Mouse (Mus musculus): ENCODE data around the gene Skp1a. TPM values are rescaled to one million over a fixed set of nuclear protein-coding genes. Genes with fewer than 3 reads are reported as not detected.

Skp1a gene
- polyA plus RNA-seq, 1 experiment from 2014 or later: 739 TPM

DNA sequence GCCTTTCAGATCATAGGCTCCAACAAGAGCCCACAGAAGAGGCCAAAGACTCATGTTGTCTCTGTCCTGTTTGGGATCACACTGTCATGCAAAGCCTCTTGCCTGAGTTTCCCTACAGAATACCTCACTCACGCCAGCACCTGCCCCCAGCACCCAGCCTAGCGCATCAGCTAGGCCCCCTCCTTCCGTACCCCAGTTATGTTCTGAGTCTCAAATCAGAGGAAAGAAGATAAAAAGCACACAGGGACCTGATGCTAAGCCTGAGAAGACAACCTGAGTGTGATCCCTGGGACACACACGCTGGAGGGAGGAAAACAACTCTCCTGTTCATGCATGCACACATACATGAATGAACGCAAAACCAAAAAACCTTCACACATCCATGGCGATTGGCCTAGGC lies 47.2 kb downstream of the Skp1a start:
- Histone ChIP-seq H3K9me3 (ENCODE audit: control insufficient read depth, low read length) (no peaks in the 10 kb centered on the region), H3K4me3 (ENCODE audit: low read depth, low read length) (no peak overlapping the region), H3K36me3 (ENCODE audit: control insufficient read depth, insufficient read depth, low read length) (no peaks in the 10 kb centered on the region), H3K9ac (ENCODE audit: low read depth, low read length) (no peak overlapping the region), H3K27me3 (replicated peaks; ENCODE audit: control insufficient read depth, insufficient read depth, low read length) (peaks cover 20% of the 10 kb centered on the region), H3K4me1 (ENCODE audit: control insufficient read depth, insufficient read depth, low read length) (peaks cover 7% of the 10 kb centered on the region), H3K27ac (replicated peaks; ENCODE audit: low read depth, low read length) (no peak overlapping the region), H3K4me2 (ENCODE audit: low read depth, low read length) (no peak overlapping the region)
- 88% methylated on average over 6 of the region's 6 CpGs for WGBS
- DNase-seq (ENCODE audit: low spot score) (no peak), ATAC-seq (ENCODE audit: low read depth) (no peak)

DNA sequence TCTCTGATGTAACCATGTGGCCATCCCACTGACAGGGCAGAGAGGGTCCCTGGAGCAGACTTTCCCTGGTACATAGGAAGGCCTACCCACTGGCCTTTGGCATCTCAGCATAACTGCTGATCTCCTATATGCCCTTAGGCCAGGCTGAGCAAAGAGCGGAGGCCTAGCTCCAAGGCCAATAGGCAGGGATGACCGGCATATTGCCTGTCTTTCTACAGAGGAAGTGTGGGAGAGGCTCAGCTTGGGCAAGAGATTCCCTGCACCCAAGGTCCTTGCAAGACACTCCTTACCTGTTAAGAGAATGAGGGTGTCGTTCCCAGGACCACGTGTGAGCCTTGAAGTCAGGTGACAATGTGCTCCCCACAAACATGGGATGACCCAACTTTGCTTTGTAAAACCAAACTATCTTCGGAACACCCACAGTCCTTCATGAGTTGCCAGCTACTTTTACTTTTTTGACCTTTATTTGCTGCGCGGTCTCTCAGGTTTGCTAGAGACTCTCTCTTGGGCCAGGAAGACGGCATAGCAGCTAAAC lies 47.9 kb downstream of the Skp1a start:
- no peak overlapping the region for H3K4me3 ChIP-seq (ENCODE audit: low read depth, low read length)
- H3K9ac ChIP-seq (ENCODE audit: low read depth, low read length): no peak overlapping the region
- ATAC-seq (ENCODE audit: low read depth) (no peak), DNase-seq (ENCODE audit: low spot score) (no peak)
- H3K9me3 ChIP-seq (ENCODE audit: control insufficient read depth, low read length): no peaks in the 10 kb centered on the region
- WGBS: 94% methylated on average over 8 of the region's 8 CpGs
- H3K4me1 ChIP-seq (ENCODE audit: control insufficient read depth, insufficient read depth, low read length): peaks cover 14% of the 10 kb centered on the region
- H3K4me2 ChIP-seq (ENCODE audit: low read depth, low read length): no peak overlapping the region
- no peak overlapping the region for H3K27ac ChIP-seq (replicated peaks; ENCODE audit: low read depth, low read length)
- no peaks in the 10 kb centered on the region for H3K36me3 ChIP-seq (ENCODE audit: control insufficient read depth, insufficient read depth, low read length)
- peaks cover 26% of the 10 kb centered on the region for H3K27me3 ChIP-seq (replicated peaks; ENCODE audit: control insufficient read depth, insufficient read depth, low read length)

DNA sequence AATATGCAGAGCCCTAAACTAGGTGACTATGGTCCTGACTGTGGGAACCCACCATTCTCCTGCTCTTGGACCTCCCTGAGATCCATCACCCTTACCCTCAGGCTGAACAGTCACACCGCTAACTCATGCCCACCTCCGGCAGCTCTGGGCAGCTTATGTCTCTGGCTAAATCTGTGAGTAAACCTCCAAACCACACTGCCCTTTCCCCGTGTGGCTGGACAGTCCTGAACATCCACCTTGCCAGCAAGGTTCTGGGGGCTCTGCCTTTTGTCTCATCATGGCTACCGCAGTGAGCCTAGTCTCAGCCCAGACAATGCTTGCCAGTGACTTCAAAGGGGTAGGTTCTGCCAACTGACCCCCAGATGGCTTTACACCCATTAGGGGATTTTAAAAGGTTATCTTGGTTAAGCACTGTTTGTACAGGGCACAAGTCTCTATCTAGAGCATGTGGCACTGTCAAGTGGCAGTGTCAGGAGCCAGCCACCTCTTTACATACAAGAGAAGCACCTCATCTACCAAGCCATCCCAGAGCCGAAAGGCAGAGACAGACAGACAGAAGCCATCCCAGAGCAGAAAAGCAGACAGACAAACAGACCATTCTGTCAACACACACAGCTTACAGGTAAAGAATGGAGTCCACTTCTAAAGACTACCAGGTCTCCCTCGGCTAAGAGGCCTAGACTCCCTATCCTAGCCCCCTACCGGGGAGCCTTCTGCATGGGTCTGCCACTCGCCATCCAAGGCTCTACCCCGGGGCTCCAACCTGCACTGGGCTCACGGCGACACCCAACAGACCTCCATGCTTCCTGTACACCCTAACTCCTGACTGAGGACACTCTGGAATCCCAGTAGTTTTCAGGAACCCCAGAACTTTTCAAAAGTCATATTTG lies 49.0 kb downstream of the Skp1a start:
- H3K27ac ChIP-seq (replicated peaks; ENCODE audit: low read depth, low read length): no peak overlapping the region
- no peaks in the 10 kb centered on the region for H3K9me3 ChIP-seq (ENCODE audit: control insufficient read depth, low read length)
- DNase-seq (ENCODE audit: low spot score) (no peak), ATAC-seq (ENCODE audit: low read depth) (no peak)
- H3K36me3 ChIP-seq (ENCODE audit: control insufficient read depth, insufficient read depth, low read length): no peaks in the 10 kb centered on the region
- no peak overlapping the region for H3K9ac ChIP-seq (ENCODE audit: low read depth, low read length)
- H3K27me3 ChIP-seq (replicated peaks; ENCODE audit: control insufficient read depth, insufficient read depth, low read length): peaks cover 38% of the 10 kb centered on the region
- peaks cover 14% of the 10 kb centered on the region for H3K4me1 ChIP-seq (ENCODE audit: control insufficient read depth, insufficient read depth, low read length)
- WGBS: 88% methylated on average over 11 of the region's 11 CpGs
- H3K4me3 ChIP-seq (ENCODE audit: low read depth, low read length): no peak overlapping the region; the same call in 1 of the 2 replicates
- peak overlapping the region; percentile 93; the same call in 1 of the 2 replicates for H3K4me2 ChIP-seq (ENCODE audit: low read depth, low read length)

DNA sequence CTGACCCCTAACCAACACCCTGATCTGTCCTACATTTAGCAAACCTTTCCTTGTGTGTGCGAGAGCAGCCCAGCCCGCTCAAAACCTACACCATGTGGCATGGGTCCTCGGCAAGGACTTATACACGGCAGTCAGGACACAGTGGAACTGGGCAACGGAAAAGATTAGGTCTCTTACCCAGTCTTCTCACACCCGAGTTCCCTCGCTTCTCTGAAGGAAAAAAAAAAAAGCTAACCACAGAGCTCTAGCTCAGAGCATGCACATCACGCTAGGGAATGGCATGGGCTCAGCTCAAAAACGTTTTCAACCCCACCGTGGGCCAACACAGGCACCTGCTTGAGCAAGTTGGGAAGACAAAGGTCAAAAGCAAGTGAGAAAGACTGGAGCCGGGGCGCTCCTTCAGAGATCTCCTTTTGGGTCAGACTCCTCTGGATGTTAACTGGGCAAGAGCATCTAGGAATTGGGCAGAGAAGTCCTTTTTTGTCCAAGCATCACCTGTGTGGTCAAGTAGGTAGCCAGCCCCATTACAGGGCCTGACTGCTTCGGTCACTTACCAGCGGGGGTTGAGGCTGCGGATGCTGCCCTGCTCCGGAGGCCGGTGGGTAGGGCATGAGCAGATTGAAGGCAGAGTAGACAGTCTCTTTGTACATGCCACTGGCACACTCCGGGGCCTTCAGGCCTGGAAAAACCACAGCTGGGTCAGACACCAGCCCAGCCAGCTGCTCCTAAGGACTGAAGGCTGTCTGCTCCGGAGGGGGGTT lies 50.0 kb downstream of the Skp1a start:
- Histone ChIP-seq H3K36me3 (ENCODE audit: control insufficient read depth, insufficient read depth, low read length) (no peaks in the 10 kb centered on the region), H3K27me3 (replicated peaks; ENCODE audit: control insufficient read depth, insufficient read depth, low read length) (peaks cover 40% of the 10 kb centered on the region), H3K4me1 (ENCODE audit: control insufficient read depth, insufficient read depth, low read length) (peaks cover 14% of the 10 kb centered on the region), H3K9ac (ENCODE audit: low read depth, low read length) (0 out of 2 replicates have a peak overlapping the region, but pooled peaks have one; percentile 64), H3K27ac (replicated peaks; ENCODE audit: low read depth, low read length) (no peak overlapping the region), H3K4me2 (ENCODE audit: low read depth, low read length) (peak overlapping the region; percentile 93), H3K9me3 (ENCODE audit: control insufficient read depth, low read length) (no peaks in the 10 kb centered on the region), H3K4me3 (ENCODE audit: low read depth, low read length) (peak overlapping the region; percentile 64)
- WGBS: 72% methylated on average over 19 of the region's 19 CpGs
- DNase-seq (ENCODE audit: low spot score) (no peak), ATAC-seq (ENCODE audit: low read depth) (no peak)

DNA sequence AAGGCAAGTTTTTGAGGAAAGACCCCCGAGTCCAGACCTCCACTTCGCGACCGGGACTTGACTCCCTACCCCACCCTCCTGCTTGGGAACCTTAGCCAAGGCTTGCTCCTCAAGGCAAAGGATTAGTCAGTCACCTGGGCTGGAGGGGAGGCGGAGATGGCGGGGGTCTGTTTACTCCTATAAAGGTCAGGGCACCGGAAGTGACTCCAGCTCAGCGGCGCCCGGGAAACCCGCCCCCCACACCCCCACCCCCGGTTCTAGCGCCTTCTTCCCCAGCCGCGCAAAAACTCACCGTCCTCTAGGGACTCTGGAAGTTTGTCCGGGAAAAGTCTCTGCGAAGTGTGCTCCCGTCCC lies 50.6 kb downstream of the Skp1a start:
- H3K4me3 ChIP-seq (ENCODE audit: low read depth, low read length): peak overlapping the region; percentile 64
- H3K27ac ChIP-seq (replicated peaks; ENCODE audit: low read depth, low read length): no peak overlapping the region
- 3% methylated on average over 13 of the region's 19 CpGs for WGBS

DNA sequence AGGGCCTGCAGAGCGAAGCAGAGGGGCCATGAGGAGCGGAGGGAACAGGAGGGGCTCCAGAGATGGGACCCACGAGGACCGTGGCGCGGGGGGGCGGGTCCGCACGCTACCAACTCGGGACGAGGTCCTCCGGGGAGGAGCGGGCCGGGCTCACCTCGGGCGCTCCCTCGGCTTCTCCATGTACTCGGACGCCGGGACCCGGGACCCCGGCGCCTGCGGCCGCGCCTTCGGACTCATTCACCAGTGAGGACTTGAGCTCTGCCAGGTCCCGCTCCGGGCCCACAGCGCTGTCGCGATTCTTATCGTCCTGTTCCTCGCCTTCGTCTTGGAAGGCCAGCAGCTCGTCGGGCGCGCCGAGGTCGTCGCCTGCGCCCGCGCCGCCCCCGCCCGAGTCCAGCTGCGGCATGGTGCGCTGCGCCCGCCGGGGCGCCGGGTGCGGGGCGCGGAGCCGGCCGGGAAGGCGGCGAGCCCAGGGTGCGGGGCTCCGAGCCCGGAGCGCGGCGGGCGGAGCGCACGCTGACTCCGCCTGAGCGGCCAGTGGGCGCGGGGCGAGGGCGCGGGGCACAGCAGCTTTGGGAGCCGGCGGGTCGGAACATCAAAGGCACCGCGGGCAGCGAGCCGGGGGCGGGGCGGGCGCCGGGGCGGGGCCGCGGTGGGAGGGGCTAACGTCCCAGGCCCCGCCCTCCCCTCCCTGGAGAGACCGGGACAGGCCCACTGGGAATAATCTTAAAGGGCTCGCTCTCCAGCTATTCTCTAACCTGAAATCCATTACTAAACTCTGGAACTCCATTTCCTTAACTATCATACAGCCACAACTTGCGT lies 51.2 kb downstream of the Skp1a start, which contains the start of gene Tcf7:
Gene Tcf7, minus strand, starts transcription at position 241 of the 822 bp plus-strand sequence.
- H3K36me3 ChIP-seq (ENCODE audit: control insufficient read depth, insufficient read depth, low read length): no peaks in the 10 kb centered on the region
- DNase-seq (ENCODE audit: low spot score) (peak; percentile 66), ATAC-seq (ENCODE audit: low read depth) (peak; percentile 51)
- H3K4me3 ChIP-seq (ENCODE audit: low read depth, low read length): peak within 1 kb of the TSS; percentile 64
- H3K27ac ChIP-seq (replicated peaks; ENCODE audit: low read depth, low read length): no peak within 1 kb of the TSS
- H3K9ac ChIP-seq (ENCODE audit: low read depth, low read length): peak within 1 kb of the TSS; percentile 64
- no peaks in the 10 kb centered on the region for H3K9me3 ChIP-seq (ENCODE audit: control insufficient read depth, low read length)
- peak within 1 kb of the TSS; percentile 93 for H3K4me2 ChIP-seq (ENCODE audit: low read depth, low read length)
- H3K4me1 ChIP-seq (ENCODE audit: control insufficient read depth, insufficient read depth, low read length): peaks cover 14% of the 10 kb centered on the region
- peaks cover 40% of the 10 kb centered on the region for H3K27me3 ChIP-seq (replicated peaks; ENCODE audit: control insufficient read depth, insufficient read depth, low read length)
- 2% methylated on average over 7 of the region's 97 CpGs for WGBS

More for the DNA sequence above, 50.6 kb downstream of the Skp1a start:
- 0 out of 2 replicates have a peak, but pooled peaks have one; percentile 1 for ATAC-seq (ENCODE audit: low read depth)
- H3K4me2 ChIP-seq (ENCODE audit: low read depth, low read length): peak overlapping the region; percentile 93
- peaks cover 14% of the 10 kb centered on the region for H3K4me1 ChIP-seq (ENCODE audit: control insufficient read depth, insufficient read depth, low read length)
- H3K9me3 ChIP-seq (ENCODE audit: control insufficient read depth, low read length): no peaks in the 10 kb centered on the region
- peak overlapping the region; percentile 64 for H3K9ac ChIP-seq (ENCODE audit: low read depth, low read length)
- no peaks in the 10 kb centered on the region for H3K36me3 ChIP-seq (ENCODE audit: control insufficient read depth, insufficient read depth, low read length)
- H3K27me3 ChIP-seq (replicated peaks; ENCODE audit: control insufficient read depth, insufficient read depth, low read length): peaks cover 40% of the 10 kb centered on the region
- no peak for DNase-seq (ENCODE audit: low spot score)

DNA sequence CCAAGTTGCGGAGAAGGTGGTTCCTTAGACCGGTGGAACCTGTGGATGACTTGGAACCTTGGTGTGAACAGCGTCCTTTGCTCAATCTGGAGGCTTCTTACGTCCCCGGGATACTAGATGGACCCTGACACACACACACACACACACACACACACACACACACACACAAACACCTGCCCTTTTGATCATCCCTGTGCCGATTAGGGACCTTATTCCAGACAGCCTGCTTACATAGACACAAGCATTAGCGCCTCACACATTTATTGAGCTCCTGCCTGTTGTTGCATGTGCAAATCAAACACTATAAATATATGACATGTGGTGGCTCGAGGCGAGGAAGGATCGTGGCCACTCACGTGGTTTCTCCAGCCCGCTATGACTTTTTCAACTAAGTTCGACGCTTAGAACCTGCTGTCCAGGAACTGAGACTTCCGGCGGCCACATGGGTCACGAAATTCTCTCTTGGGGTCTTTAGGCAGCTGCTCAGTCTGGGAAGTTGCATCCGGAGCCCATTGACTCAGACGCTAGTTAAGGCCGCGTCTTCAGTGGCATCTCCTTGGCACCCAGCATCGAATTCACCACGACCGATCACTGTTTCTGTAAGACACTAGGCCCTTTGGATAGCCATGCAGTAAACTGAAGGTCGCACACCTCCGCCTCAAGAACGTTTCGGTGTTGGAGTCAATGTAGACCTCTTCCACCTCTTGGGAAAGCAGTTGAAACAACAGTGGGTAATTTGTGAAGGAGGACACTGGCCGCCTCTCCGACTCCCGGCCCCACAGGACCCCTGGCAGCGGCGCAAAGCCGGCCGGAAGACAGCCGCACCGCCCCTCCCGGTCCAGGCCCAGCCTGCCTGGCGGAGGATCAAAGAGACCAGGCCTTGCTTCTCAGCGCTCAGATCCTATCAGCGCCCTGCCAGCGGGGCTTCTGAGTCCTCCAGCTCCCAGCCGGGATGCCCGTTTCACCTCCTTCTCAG lies 52.1 kb downstream of the Skp1a start:
- Histone ChIP-seq H3K4me3 (ENCODE audit: low read depth, low read length) (peak overlapping the region; percentile 64), H3K4me2 (ENCODE audit: low read depth, low read length) (peak overlapping the region; percentile 93), H3K9ac (ENCODE audit: low read depth, low read length) (peak overlapping the region; percentile 32; the same call in 1 of the 2 replicates), H3K27me3 (replicated peaks; ENCODE audit: control insufficient read depth, insufficient read depth, low read length) (peaks cover 40% of the 10 kb centered on the region), H3K27ac (replicated peaks; ENCODE audit: low read depth, low read length) (no peak overlapping the region), H3K36me3 (ENCODE audit: control insufficient read depth, insufficient read depth, low read length) (no peaks in the 10 kb centered on the region), H3K9me3 (ENCODE audit: control insufficient read depth, low read length) (no peaks in the 10 kb centered on the region), H3K4me1 (ENCODE audit: control insufficient read depth, insufficient read depth, low read length) (peaks cover 14% of the 10 kb centered on the region)
- WGBS: 9% methylated on average over 44 of the region's 44 CpGs
- ATAC-seq (ENCODE audit: low read depth) (peak; percentile 58; the same call in 1 of the 2 replicates), DNase-seq (ENCODE audit: low spot score) (peak; percentile 76)
